Mouse (Mus musculus) stomach, postnatal 0 days (tissue): ENCODE data around the gene Lgals9. TPM values are rescaled to one million over a fixed set of nuclear protein-coding genes. Genes with fewer than 3 reads are reported as not detected.

Experiments used
- ATAC-seq: fragments of 200-750 bp; cut with Nextera tagmentation; 2 replicates; pipeline ENCODE4 v1.8.0; 2017; ENCODE audit not compliant: low FRiP score, low TSS enrichment
- DNase-seq: peaks from one replicate; pipeline ENCODE4 v3.0.0-alpha.2; 2016; ENCODE audit warnings: low spot score
- H3K27ac ChIP-seq: fragments of 300-500 bp; sonication (generic); replicated peaks from 2 replicates; pipeline ENCODE4 v1.5.1; 2014; ENCODE audit warnings: mild to moderate bottlenecking, control low read depth
- H3K27me3 ChIP-seq: fragments of 300-500 bp; sonication (generic); 2 replicates; pipeline ENCODE4 v1.6.1; 2014; ENCODE audit warnings: low read length; ENCODE audit not compliant: control insufficient read depth, insufficient read depth
- H3K36me3 ChIP-seq: fragments of 300-500 bp; sonication (generic); 2 replicates; pipeline ENCODE4 v1.6.1; 2014; ENCODE audit warnings: low read length, mixed read lengths; ENCODE audit not compliant: control insufficient read depth, insufficient read depth
- H3K4me1 ChIP-seq: fragments of 300-500 bp; sonication (generic); replicated peaks from 2 replicates; pipeline ENCODE4 v1.6.1; 2014; ENCODE audit warnings: antibody characterized with exemption; ENCODE audit not compliant: control insufficient read depth, insufficient read depth
- H3K4me2 ChIP-seq: fragments of 300-500 bp; sonication (generic); replicated peaks from 2 replicates; pipeline ENCODE4 v1.6.1; 2014; ENCODE audit warnings: low read depth, mild to moderate bottlenecking, control low read depth, moderate library complexity
- H3K4me3 ChIP-seq: fragments of 300-500 bp; sonication (generic); 2 replicates; pipeline ENCODE4 v1.5.1; 2014; ENCODE audit warnings: low read depth, low read length, control low read depth
- H3K9ac ChIP-seq: fragments of 300-500 bp; sonication (generic); 2 replicates; pipeline ENCODE4 v1.6.1; 2014; ENCODE audit warnings: mild to moderate bottlenecking, low read length, control low read depth, mixed read lengths
- H3K9me3 ChIP-seq: fragments of 300-500 bp; sonication (generic); 2 replicates; pipeline ENCODE4 v1.6.1; 2016; ENCODE audit warnings: low read length; ENCODE audit not compliant: control insufficient read depth
- CTCF ChIP-seq: IDR thresholded peaks from 2 replicates; pipeline ENCODE4 v1.5.1; 2016; ENCODE audit warnings: antibody characterized with exemption, low read depth, mild to moderate bottlenecking, moderate library complexity
- EP300 ChIP-seq: optimal IDR thresholded peaks from 2 replicates; pipeline ENCODE3; 2016; ENCODE audit warnings: antibody characterized with exemption
- WGBS: fragments of 180-500 bp; shearing (Covaris S2); extraction: QIAGEN DNeasy Blood & Tissue Kit; methylation state at CpG from one replicate; pipeline ENCODE4 v1.1.7; 2014; 5-methylcytosine and 5-hydroxymethylcytosine counted together
- polyA plus RNA-seq: library from polyadenylated mRNA; unstranded; fragments of >200 nt; fragmentation: Nextera tagmentation; extraction: Ambion mirVana; gene quantifications from 2 replicates; pipeline ENCODE4 v1.2.1, GENCODE M21; 2015

Gene Lgals9
- polyA plus RNA-seq, 1 experiment from 2014 or later, result 412 TPM

DNA sequence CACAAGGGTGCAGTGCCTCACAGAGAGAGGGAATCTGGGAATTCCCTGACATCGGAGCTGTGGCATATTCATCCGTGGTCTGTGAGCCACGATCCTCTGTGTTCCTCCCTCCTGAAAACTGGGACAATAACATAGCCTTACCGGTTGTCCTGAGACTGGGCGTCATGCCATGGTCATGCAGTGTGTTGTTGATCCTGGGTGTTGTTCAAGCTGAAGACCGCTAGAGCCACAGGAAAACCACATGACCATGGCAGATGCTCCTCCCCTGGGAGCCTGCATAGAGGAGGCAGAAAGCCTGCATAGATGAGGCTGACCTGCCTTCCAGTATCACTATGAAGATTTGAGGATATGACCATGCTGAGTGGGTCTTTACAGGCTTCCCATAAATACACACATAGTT lies 69.3 kb downstream of the Lgals9 start:
- TF ChIP-seq EP300, result no peak
- TF ChIP-seq CTCF, result no peak
- H3K4me2 ChIP-seq, result no peak overlapping the region
- H3K36me3 ChIP-seq, result no peaks in the 10 kb centered on the region
- H3K9me3 ChIP-seq, result no peaks in the 10 kb centered on the region
- no peaks in the 10 kb centered on the region for H3K27me3 ChIP-seq
- H3K27ac ChIP-seq, result no peak overlapping the region
- no peaks in the 10 kb centered on the region for H3K4me1 ChIP-seq
- ATAC-seq (no peak), DNase-seq (no peak)
- H3K4me3 ChIP-seq, result no peak overlapping the region
- WGBS, result 83% methylated on average over 6 of the region's 6 CpGs
- H3K9ac ChIP-seq, result no peak overlapping the region

Other genes starting within 250 kb of the Lgals9 start
- gene Ccnq, start 233.2 kb downstream of the Lgals9 start, polyA plus RNA-seq, result 30.4 and 31.8 TPM in 2 replicates
- 19.5 and 20.1 TPM in 2 replicates for gene Lyrm9, start 158.4 kb downstream of the Lgals9 start, polyA plus RNA-seq
- 0.27 TPM in 2 replicates for gene Nos2, start 64.2 kb downstream of the Lgals9 start, polyA plus RNA-seq
- gene Ksr1, start 161.5 kb upstream of the Lgals9 start, polyA plus RNA-seq, result 0.67 and 0.94 TPM in 2 replicates